Mouse (Mus musculus) brain, embryonic 14.5 days (tissue): ENCODE results near the gene 4632433K11Rik.

Source experiments
- CTCF ChIP-seq: fragments of 200-500 bp; IDR thresholded peaks from 2 replicates; pipeline ENCODE4 v1.5.1; 2012; ENCODE audit warnings: inconsistent platforms, mild to moderate bottlenecking, moderate library complexity, borderline replicate concordance; ENCODE audit not compliant: insufficient read depth, insufficient read length; ENCODE audit errors: extremely low read depth
- POLR2A ChIP-seq: fragments of 200-500 bp; IDR thresholded peaks from 2 replicates; pipeline ENCODE4 v1.6.1; 2012; ENCODE audit warnings: mild to moderate bottlenecking, inconsistent platforms, borderline replicate concordance; ENCODE audit not compliant: poor library complexity, insufficient read depth, insufficient read length, severe bottlenecking; ENCODE audit errors: extremely low read depth

DNA sequence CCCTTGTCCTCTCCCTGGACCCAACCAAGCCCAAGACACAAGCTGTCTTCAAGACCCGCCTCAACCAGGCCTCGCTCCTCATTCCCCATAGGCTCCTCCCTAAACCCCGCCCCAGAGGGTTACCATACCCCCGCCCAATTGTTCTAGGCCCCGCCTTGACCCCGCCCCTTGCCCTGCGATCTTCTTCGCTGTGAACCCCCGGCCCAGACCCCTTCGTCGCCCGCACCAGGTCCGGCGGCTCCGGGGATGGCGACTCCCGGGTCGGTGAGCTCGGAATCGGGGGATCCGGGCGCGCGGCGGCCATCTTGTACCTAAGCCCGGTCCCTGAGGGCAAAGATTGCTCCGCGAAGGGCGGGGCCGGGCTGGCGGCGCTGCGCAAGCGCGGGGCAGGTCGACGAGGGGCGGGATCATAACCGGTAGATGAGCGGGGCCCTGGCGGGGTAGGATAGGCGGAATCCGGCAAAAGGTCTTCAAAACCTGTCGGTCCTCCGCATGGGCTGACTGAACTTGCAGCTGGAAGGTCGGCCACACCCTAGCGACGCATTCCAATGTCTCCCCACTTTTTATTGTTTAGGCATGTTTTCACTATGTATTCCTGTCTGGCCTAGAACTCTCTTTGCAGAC, 4.3 kb downstream of the 4632433K11Rik start, which contains the start of gene Zfp784:
- no peak for TF ChIP-seq CTCF
- peak; percentile 40; the same call in 1 of the 2 replicates for TF ChIP-seq POLR2A
